Mouse (Mus musculus): ENCODE measurements around the gene Tmem184a. TPM values are rescaled to one million over a fixed set of nuclear protein-coding genes. Genes with fewer than 3 reads are reported as not detected.

The Tmem184a gene
- polyA plus RNA-seq, 1 experiment, result 3.3 TPM

DNA sequence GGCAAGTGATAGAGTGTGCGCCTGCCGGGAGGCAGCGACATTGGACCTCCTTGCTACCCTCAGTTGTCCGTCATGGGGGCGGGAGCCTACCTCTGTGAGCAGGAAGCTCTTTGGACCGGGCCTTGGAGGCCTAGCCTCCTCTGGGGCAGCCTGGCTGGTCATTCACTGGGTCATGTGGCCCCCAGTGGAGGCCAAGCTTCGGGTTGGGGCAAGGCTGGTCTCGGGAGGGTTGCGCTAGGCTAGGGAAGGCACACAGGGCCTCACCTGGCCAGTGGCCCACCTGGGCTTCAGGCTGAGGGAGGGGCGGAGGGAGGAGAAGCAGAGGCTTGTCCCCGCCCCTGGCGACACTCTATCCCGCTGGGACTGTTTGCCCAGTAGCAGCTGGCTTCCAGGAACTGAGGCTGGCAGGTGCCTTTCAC, 5.7 kb downstream of the Tmem184a start:
- Histone ChIP-seq H3K4me3 (ENCODE audit: extremely low read depth, insufficient read depth, insufficient read length) (no peak overlapping the region), H3K36me3 (ENCODE audit: control insufficient read depth, insufficient read depth, low read length) (no peaks in the 10 kb centered on the region), H3K4me1 (ENCODE audit: control insufficient read depth, insufficient read depth, insufficient read length) (no peaks in the 10 kb centered on the region), H3K27me3 (ENCODE audit: control insufficient read depth, insufficient read depth, low read length) (no peaks in the 10 kb centered on the region), H3K27ac (ENCODE audit: insufficient read depth, low read length) (no peak overlapping the region)
- no peak for DNase-seq (ENCODE audit: low read depth in 1 of 2, low spot score in 2 of 2)
- WGBS, result 52% methylated on average over 13 of the region's 13 CpGs
- TF ChIP-seq CTCF (IDR thresholded peaks at IDR 0.05; ENCODE audit: extremely low read depth, insufficient read depth, insufficient read length, insufficient replicate concordance) (no peak), POLR2A (IDR thresholded peaks at IDR 0.05; ENCODE audit: low read depth, low read length) (no peak)

GRCm38 (mm10) chr5:139813126-139813490, 6.6 kb downstream of the Tmem184a start:
- no peaks in the 10 kb centered on the region for H3K27me3 ChIP-seq (ENCODE audit: control insufficient read depth, insufficient read depth, low read length)
- no peak for DNase-seq (ENCODE audit: low read depth in 1 of 2, low spot score in 2 of 2)
- H3K4me1 ChIP-seq (ENCODE audit: control insufficient read depth, insufficient read depth, insufficient read length), result no peaks in the 10 kb centered on the region
- H3K27ac ChIP-seq (ENCODE audit: insufficient read depth, low read length), result no peak overlapping the region
- H3K4me3 ChIP-seq (ENCODE audit: extremely low read depth, insufficient read depth, insufficient read length), result no peak overlapping the region
- no peak for TF ChIP-seq CTCF (IDR thresholded peaks at IDR 0.05; ENCODE audit: extremely low read depth, insufficient read depth, insufficient read length, insufficient replicate concordance)
- no peak for TF ChIP-seq POLR2A (IDR thresholded peaks at IDR 0.05; ENCODE audit: low read depth, low read length)
- 60% methylated on average over 10 of the region's 10 CpGs for WGBS
- H3K36me3 ChIP-seq (ENCODE audit: control insufficient read depth, insufficient read depth, low read length), result no peaks in the 10 kb centered on the region

DNA sequence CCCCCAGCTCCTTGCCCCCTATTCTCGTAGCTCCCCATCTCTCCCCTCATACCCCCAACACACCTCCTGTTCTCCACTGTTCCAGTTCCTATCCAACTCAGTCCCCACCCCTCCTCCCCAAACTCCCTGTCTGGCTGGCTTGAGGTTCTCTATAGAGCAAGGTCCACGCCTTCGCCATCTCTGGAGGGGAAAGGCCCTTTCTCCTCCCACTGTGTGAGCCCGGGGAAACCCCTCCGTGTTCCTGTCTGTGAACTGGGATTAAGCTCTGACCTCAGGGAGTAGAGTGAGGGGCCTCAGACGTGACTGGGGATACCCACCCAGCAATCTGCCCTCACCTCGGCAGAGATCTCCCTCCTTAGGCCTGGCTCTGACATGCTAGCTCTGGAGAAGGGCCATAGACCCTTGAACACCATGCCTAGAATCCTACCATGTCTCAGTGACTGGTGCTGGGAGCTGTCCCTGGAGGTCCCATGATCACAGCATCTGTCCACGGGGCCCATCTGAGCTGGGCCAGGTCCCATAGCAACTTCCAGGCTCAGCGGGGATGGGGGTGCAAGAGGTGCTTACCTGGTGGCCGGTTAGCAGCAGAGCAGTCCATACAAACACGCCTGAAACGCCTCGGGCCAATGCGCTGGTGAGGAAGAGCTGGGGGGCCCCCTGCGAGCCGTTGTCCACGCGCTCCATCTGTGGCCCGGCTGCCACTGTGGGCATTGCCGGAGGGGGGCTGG, 7.2 kb downstream of the Tmem184a start:
- no peak for TF ChIP-seq CTCF (IDR thresholded peaks at IDR 0.05; ENCODE audit: extremely low read depth, insufficient read depth, insufficient read length, insufficient replicate concordance)
- TF ChIP-seq POLR2A (IDR thresholded peaks at IDR 0.05; ENCODE audit: low read depth, low read length), result no peak
- no peak overlapping the region for H3K27ac ChIP-seq (ENCODE audit: insufficient read depth, low read length)
- no peaks in the 10 kb centered on the region for H3K27me3 ChIP-seq (ENCODE audit: control insufficient read depth, insufficient read depth, low read length)
- no peak for DNase-seq (ENCODE audit: low read depth in 1 of 2, low spot score in 2 of 2)
- no peaks in the 10 kb centered on the region for H3K4me1 ChIP-seq (ENCODE audit: control insufficient read depth, insufficient read depth, insufficient read length)
- no peak overlapping the region for H3K4me3 ChIP-seq (ENCODE audit: extremely low read depth, insufficient read depth, insufficient read length)
- 76% methylated on average over 20 of the region's 20 CpGs for WGBS
- H3K36me3 ChIP-seq (ENCODE audit: control insufficient read depth, insufficient read depth, low read length), result no peaks in the 10 kb centered on the region

- Histone ChIP-seq H3K4me1 (ENCODE audit: control insufficient read depth, insufficient read depth, insufficient read length) (no peaks in the 10 kb centered on the region), H3K27ac (ENCODE audit: insufficient read depth, low read length) (no peak overlapping the region), H3K27me3 (ENCODE audit: control insufficient read depth, insufficient read depth, low read length) (no peaks in the 10 kb centered on the region), H3K36me3 (ENCODE audit: control insufficient read depth, insufficient read depth, low read length) (no peaks in the 10 kb centered on the region), H3K4me3 (ENCODE audit: extremely low read depth, insufficient read depth, insufficient read length) (no peak overlapping the region)
- TF ChIP-seq CTCF (IDR thresholded peaks at IDR 0.05; ENCODE audit: extremely low read depth, insufficient read depth, insufficient read length, insufficient replicate concordance) (no peak), POLR2A (IDR thresholded peaks at IDR 0.05; ENCODE audit: low read depth, low read length) (no peak)
- no peak for DNase-seq (ENCODE audit: low read depth in 1 of 2, low spot score in 2 of 2)
- whole genome bisulfite sequencing, result 70% methylated on average over 15 of the region's 15 CpGs
These were observed 7.9 kb downstream of the Tmem184a start for GRCm38 (mm10) chr5:139811677-139812397.

DNA sequence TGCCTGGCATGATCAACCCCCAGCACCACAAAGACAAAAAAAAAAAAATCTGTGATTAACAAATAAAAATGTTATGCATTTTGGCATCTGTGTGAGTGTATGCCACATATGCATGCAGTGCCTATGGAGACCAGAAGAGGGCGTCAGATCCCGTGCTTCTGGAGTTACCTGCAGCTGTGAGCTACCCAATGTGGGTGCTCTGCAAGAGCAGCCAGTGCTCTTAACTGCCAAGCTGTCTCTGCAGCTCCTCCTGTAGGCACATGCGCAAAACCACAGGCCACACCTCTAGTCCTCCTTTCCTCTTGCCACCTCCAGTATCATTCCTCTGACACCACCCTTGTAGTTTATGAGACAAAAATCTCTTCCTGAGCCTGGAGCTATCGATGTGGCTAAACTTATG, 10.3 kb downstream of the Tmem184a start:
- Histone ChIP-seq H3K36me3 (ENCODE audit: control insufficient read depth, insufficient read depth, low read length) (no peaks in the 10 kb centered on the region), H3K4me1 (ENCODE audit: control insufficient read depth, insufficient read depth, insufficient read length) (no peaks in the 10 kb centered on the region), H3K27ac (ENCODE audit: insufficient read depth, low read length) (no peak overlapping the region), H3K27me3 (ENCODE audit: control insufficient read depth, insufficient read depth, low read length) (no peaks in the 10 kb centered on the region), H3K4me3 (ENCODE audit: extremely low read depth, insufficient read depth, insufficient read length) (no peak overlapping the region)
- TF ChIP-seq CTCF (IDR thresholded peaks at IDR 0.05; ENCODE audit: extremely low read depth, insufficient read depth, insufficient read length, insufficient replicate concordance), result no peak
- TF ChIP-seq POLR2A (IDR thresholded peaks at IDR 0.05; ENCODE audit: low read depth, low read length), result no peak
- no peak for DNase-seq (ENCODE audit: low read depth in 1 of 2, low spot score in 2 of 2)
- WGBS, result 58% methylated on average over 4 of the region's 4 CpGs

- H3K4me1 ChIP-seq (ENCODE audit: control insufficient read depth, insufficient read depth, insufficient read length), result no peaks in the 10 kb centered on the region
- H3K4me3 ChIP-seq (ENCODE audit: extremely low read depth, insufficient read depth, insufficient read length), result no peak overlapping the region
- peaks cover 8% of the 10 kb centered on the region for H3K36me3 ChIP-seq (ENCODE audit: control insufficient read depth, insufficient read depth, low read length)
- DNase-seq (ENCODE audit: low read depth in 1 of 2, low spot score in 2 of 2), result no peak
- peak overlapping the region; percentile 67; the same call in 1 of the 2 replicates for H3K27ac ChIP-seq (ENCODE audit: insufficient read depth, low read length)
- no peaks in the 10 kb centered on the region for H3K27me3 ChIP-seq (ENCODE audit: control insufficient read depth, insufficient read depth, low read length)
- no peak for TF ChIP-seq POLR2A (IDR thresholded peaks at IDR 0.05; ENCODE audit: low read depth, low read length)
- no peak for TF ChIP-seq CTCF (IDR thresholded peaks at IDR 0.05; ENCODE audit: extremely low read depth, insufficient read depth, insufficient read length, insufficient replicate concordance)
- 93% methylated on average over 8 of the region's 8 CpGs for WGBS
These were observed 13.8 kb downstream of the Tmem184a start for GRCm38 (mm10) chr5:139805924-139806323.
